In the genomic region with DNA sequence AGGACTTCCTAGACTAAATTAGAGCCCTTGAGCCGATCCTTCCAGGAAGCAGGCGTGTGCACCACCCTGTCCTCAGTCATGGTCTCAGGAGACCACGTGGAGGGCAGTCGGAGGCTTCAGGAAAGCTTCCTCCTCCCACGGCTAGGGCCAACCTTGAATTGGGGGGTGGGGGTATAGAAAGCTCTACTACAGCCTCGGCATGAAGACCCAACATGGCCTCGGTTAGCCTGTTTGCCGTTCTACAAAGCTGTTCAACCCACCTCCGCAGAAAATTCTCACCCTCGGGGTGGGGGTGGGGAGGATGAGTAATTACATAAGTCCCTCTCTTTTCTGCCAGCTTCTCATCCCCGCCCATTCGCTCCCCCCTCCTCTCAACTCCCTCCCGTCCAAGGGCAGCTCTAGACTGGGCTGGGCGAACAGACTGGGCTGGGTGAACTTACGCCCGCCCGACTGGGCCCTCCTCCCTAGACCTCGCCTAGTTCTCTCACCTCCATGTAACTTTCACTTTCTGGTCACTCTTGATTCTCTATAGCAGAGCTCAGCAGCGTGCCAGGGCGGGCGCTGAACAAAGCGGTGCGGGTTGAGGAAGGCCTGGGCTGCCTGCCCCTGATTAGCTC, we compare ENCODE assay signal across 8 mouse cellular contexts. TPM values are rescaled to one million over a fixed set of nuclear protein-coding genes. Genes with fewer than 3 reads are reported as not detected.
DNase-seq lines count a peak whose midpoint lies in the region; ATAC-seq lines count a peak whose summit lies in the region.

No protein-coding gene starts in this region.

- H3K4me2 ChIP-seq in hindbrain, embryonic 13.5 days = peak overlapping the region; percentile 19; the same call in 1 of the 2 replicates

- no peaks in the 10 kb centered on the region for H3K27me3 ChIP-seq in hindbrain, embryonic 13.5 days

- H3K4me3 ChIP-seq in hindbrain, embryonic 13.5 days = no peak overlapping the region

- no peaks in the 10 kb centered on the region for H3K9me3 ChIP-seq in hindbrain, embryonic 13.5 days

- peak; percentile 99 for DNase-seq in Muller cell, postnatal 12 days (ENCODE audit: inconsistent ontology term)
- peak; percentile 72 for DNase-seq in c-Kit-positive CD71-positive TER-119-negative erythroid progenitor cells, embryonic 14.5 days (ENCODE audit: low read depth)
- DNase-seq in frontal cortex, postnatal 14 days (ENCODE audit: low spot score in 2 of 2) = peak; percentile 50 to 69
- DNase-seq in left cerebral cortex, postnatal 14 days (ENCODE audit: low spot score in 2 of 2) = peak; percentile 58 to 72
- peak; percentile 74 for DNase-seq in spleen, adult 12 weeks (ENCODE audit: low spot score)
- DNase-seq in cerebellum, adult 11-12 months = no peak

- peaks cover 29% of the 10 kb centered on the region for H3K4me1 ChIP-seq in hindbrain, embryonic 13.5 days (replicated peaks)

- 43% methylated on average over 23 of the region's 23 CpGs for WGBS in hindbrain, embryonic 13.5 days

- intact Hi-C loops in left cerebral cortex, postnatal 14 days (cut with DNase I) = no loop called here

- no peaks in the 10 kb centered on the region for H3K36me3 ChIP-seq in hindbrain, embryonic 13.5 days

- 0 out of 2 replicates have a peak, but pooled peaks have one; percentile 31 for ATAC-seq in hindbrain, embryonic 13.5 days (ENCODE audit: low FRiP score)
- peak; percentile 65 for ATAC-seq in megakaryocyte, adult 5-6 weeks (ENCODE audit: poor library complexity, severe bottlenecking)

- no peak overlapping the region for H3K9ac ChIP-seq in hindbrain, embryonic 13.5 days

- no peak overlapping the region for H3K27ac ChIP-seq in hindbrain, embryonic 13.5 days

RNA-seq across cellular contexts. Expression of gene Irf2bpl, which starts 48.1 kb away (rescaled TPM):
- 66.4 and 70.0 TPM in 2 replicates for polyA plus RNA-seq in hindbrain, embryonic 13.5 days (2015; fragmentation: Nextera tagmentation; extraction: Ambion mirVana)
- total RNA-seq in left cerebral cortex, postnatal 14 days (2021) = 10 to 100 TPM; 74.0 to 78.2 TPM
- total RNA-seq in megakaryocyte, adult 5-6 weeks (2015) = 3.0 and 3.6 TPM in 2 replicates
- total RNA-seq in megakaryocyte, adult 5-6 weeks (2017) = 1.4 and 3.5 TPM in 2 replicates

Comparison
In these comparisons a context has a peak if more than half of its experiments do, and no peak if none do; other contexts are left out.
1. RNA of gene Irf2bpl, which starts 48.1 kb away (total RNA-seq): 74.0 to 78.2 TPM in left cerebral cortex, postnatal 14 days; 1.4 to 3.6 TPM in megakaryocyte, adult 5-6 weeks; every median in the first group is over 10 times any median in the second.